8 mouse cellular contexts compared by ENCODE assay signal in the genomic region with DNA sequence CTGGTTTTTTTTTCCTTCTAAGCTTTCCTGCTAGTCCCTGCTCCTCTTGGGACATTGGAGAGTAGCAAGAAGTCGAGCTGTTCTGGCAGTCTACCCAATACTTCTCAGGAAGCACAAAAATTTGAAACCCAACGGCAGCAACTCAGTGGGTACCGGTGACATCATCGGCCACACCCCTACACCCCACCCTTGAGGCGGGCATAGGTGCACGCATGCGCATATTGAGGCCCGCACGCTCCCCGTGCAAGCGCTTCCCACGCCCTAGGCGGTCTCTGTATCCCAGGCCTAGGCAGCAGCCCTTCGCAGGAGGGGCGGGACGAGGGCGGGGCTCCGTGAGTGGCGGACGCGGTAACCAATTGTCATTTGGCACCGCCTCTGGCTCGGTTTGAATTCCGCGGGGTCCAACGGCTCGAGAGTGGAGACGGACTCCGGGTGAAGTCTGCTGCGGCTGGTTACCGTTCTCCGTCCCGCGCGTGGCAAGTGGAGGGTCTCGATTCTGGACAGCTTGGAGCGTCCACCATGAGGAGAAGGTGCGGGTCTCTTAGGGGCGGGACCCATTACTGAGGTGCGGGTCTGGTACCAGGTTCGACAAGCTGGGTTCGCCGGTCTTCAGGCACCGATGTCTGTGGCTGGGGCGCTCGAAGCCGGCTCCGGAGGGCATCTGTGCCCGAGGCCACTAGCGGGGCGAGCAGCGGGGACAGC. TPM values are rescaled to one million over a fixed set of nuclear protein-coding genes. Genes with fewer than 3 reads are reported as not detected.
DNase-seq lines count a peak whose midpoint lies in the region; ATAC-seq and TF ChIP-seq lines count a peak whose summit lies in the region.

A gene (plus strand): TSS at position 389 of the 702 bp plus-strand sequence.

- peak within 1 kb of the TSS; percentile 82 for H3K9ac ChIP-seq in forebrain, embryonic 12.5 days
- H3K9ac ChIP-seq in heart, postnatal 0 days (replicated peaks; ENCODE audit: low read depth, low read length): peak within 1 kb of the TSS; percentile 79
- H3K9ac ChIP-seq in liver, embryonic 16.5 days (ENCODE audit: low read depth, low read length): peak within 1 kb of the TSS; percentile 99
- peak within 1 kb of the TSS; percentile 70 for H3K9ac ChIP-seq in neural tube, embryonic 13.5 days

- H3K4me3 ChIP-seq in E14TG2a.4 (replicated peaks; ENCODE audit: low read length): peak within 1 kb of the TSS; percentile 97
- H3K4me3 ChIP-seq in forebrain, embryonic 12.5 days (replicated peaks): peak within 1 kb of the TSS; percentile 86
- H3K4me3 ChIP-seq in heart, postnatal 0 days (ENCODE audit: low read depth, low read length): peak within 1 kb of the TSS; percentile 84
- peak within 1 kb of the TSS; percentile 98 for H3K4me3 ChIP-seq in liver, embryonic 16.5 days (ENCODE audit: low read depth, low read length)
- H3K4me3 ChIP-seq in neural tube, embryonic 13.5 days: peak within 1 kb of the TSS; percentile 72
- H3K4me3 ChIP-seq in testis, adult 2 months (ENCODE audit: control insufficient read depth, low read depth, low read length): peak within 1 kb of the TSS; percentile 96

- peak within 1 kb of the TSS; percentile 88 for H3K27ac ChIP-seq in forebrain, embryonic 12.5 days
- H3K27ac ChIP-seq in heart, postnatal 0 days (ENCODE audit: low read depth): peak within 1 kb of the TSS; percentile 82
- peak within 1 kb of the TSS; percentile 94 for H3K27ac ChIP-seq in liver, embryonic 16.5 days (ENCODE audit: low read length)
- H3K27ac ChIP-seq in neural tube, embryonic 13.5 days (replicated peaks): peak within 1 kb of the TSS; percentile 56; the same call in 1 of the 2 replicates
- peak within 1 kb of the TSS; percentile 96 for H3K27ac ChIP-seq in testis, adult 2 months (ENCODE audit: control insufficient read depth, insufficient read depth, low read depth, low read length)

- H3K27me3 ChIP-seq in E14TG2a.4 (ENCODE audit: insufficient read depth, low read length): no peaks in the 10 kb centered on the region
- no peaks in the 10 kb centered on the region for H3K27me3 ChIP-seq in forebrain, embryonic 12.5 days
- no peaks in the 10 kb centered on the region for H3K27me3 ChIP-seq in heart, postnatal 0 days (ENCODE audit: control insufficient read depth, insufficient read depth, low read length)
- H3K27me3 ChIP-seq in liver, embryonic 16.5 days (ENCODE audit: control insufficient read depth, insufficient read depth, low read depth, low read length): no peaks in the 10 kb centered on the region
- no peaks in the 10 kb centered on the region for H3K27me3 ChIP-seq in neural tube, embryonic 13.5 days
- H3K27me3 ChIP-seq in testis, adult 2 months (ENCODE audit: control insufficient read depth, insufficient read depth, low read length): no peaks in the 10 kb centered on the region

- TF ChIP-seq EP300 in heart, postnatal 0 days (IDR thresholded peaks at IDR 0.05; ENCODE audit: low read depth): no peak

- under 1% methylated on average over 52 of the region's 52 CpGs for WGBS in forebrain, embryonic 12.5 days
- WGBS in heart, postnatal 0 days: 0% methylated on average over 52 of the region's 52 CpGs
- under 1% methylated on average over 52 of the region's 52 CpGs for WGBS in liver, embryonic 16.5 days (ENCODE audit: insufficient replicate concordance)
- WGBS in neural tube, embryonic 13.5 days: under 1% methylated on average over 52 of the region's 52 CpGs

- DNase-seq in c-Kit-positive CD71-positive TER-119-positive erythroid progenitor cells, embryonic 14.5 days (ENCODE audit: low spot score): peak; percentile 99
- peak; percentile 96 for DNase-seq in heart, postnatal 0 days (ENCODE audit: low spot score)
- DNase-seq in kidney, postnatal 4 days: peak; percentile 98

- peak; percentile 78 for TF ChIP-seq POLR2A in testis, adult 2 months (IDR thresholded peaks at IDR 0.05; ENCODE audit: control insufficient read depth, low read depth, low read length)

- TF ChIP-seq CTCF in E14TG2a.4 (conservative IDR thresholded peaks at IDR 0.05; ENCODE audit: low read length): no peak
- TF ChIP-seq CTCF in heart, postnatal 0 days (IDR thresholded peaks at IDR 0.05; ENCODE audit: low read depth): no peak
- TF ChIP-seq CTCF in testis, adult 2 months (IDR thresholded peaks at IDR 0.05; ENCODE audit: control insufficient read depth, insufficient read depth, insufficient replicate concordance, low read depth, low read length): no peak

- peaks cover 63% of the 10 kb centered on the region for H3K36me3 ChIP-seq in E14TG2a.4 (ENCODE audit: insufficient read depth, low read length)
- peaks cover 24% of the 10 kb centered on the region for H3K36me3 ChIP-seq in forebrain, embryonic 12.5 days (replicated peaks)
- peaks cover 15% of the 10 kb centered on the region for H3K36me3 ChIP-seq in heart, postnatal 0 days (replicated peaks; ENCODE audit: control insufficient read depth, insufficient read depth, low read length)
- peaks cover 15% of the 10 kb centered on the region for H3K36me3 ChIP-seq in liver, embryonic 16.5 days (ENCODE audit: control insufficient read depth, insufficient read depth)
- H3K36me3 ChIP-seq in neural tube, embryonic 13.5 days: peaks cover 28% of the 10 kb centered on the region
- no peaks in the 10 kb centered on the region; the same call in 1 of the 2 replicates for H3K36me3 ChIP-seq in testis, adult 2 months (ENCODE audit: control insufficient read depth, insufficient read depth, low read length)

- H3K4me1 ChIP-seq in E14TG2a.4 (replicated peaks; ENCODE audit: low read depth, low read length): peaks cover 51% of the 10 kb centered on the region
- H3K4me1 ChIP-seq in forebrain, embryonic 12.5 days: peaks cover 25% of the 10 kb centered on the region
- H3K4me1 ChIP-seq in heart, postnatal 0 days (ENCODE audit: control insufficient read depth, insufficient read depth): no peaks in the 10 kb centered on the region; the same call in 1 of the 2 replicates
- H3K4me1 ChIP-seq in liver, embryonic 16.5 days (ENCODE audit: control insufficient read depth, low read depth, low read length): peaks cover 36% of the 10 kb centered on the region
- peaks cover 16% of the 10 kb centered on the region for H3K4me1 ChIP-seq in neural tube, embryonic 13.5 days (replicated peaks)
- H3K4me1 ChIP-seq in testis, adult 2 months (ENCODE audit: control insufficient read depth, insufficient read depth, low read length): no peaks in the 10 kb centered on the region; the same call in 1 of the 2 replicates

- no peaks in the 10 kb centered on the region for H3K9me3 ChIP-seq in E14TG2a.4 (ENCODE audit: low read length)
- H3K9me3 ChIP-seq in forebrain, embryonic 12.5 days: no peaks in the 10 kb centered on the region
- no peaks in the 10 kb centered on the region for H3K9me3 ChIP-seq in heart, postnatal 0 days (replicated peaks; ENCODE audit: control insufficient read depth, low read length)
- no peaks in the 10 kb centered on the region for H3K9me3 ChIP-seq in liver, embryonic 16.5 days (replicated peaks; ENCODE audit: control insufficient read depth, low read length)
- no peaks in the 10 kb centered on the region for H3K9me3 ChIP-seq in neural tube, embryonic 13.5 days

- peak within 1 kb of the TSS; percentile 79 for H3K4me2 ChIP-seq in forebrain, embryonic 12.5 days
- H3K4me2 ChIP-seq in heart, postnatal 0 days (ENCODE audit: low read depth, low read length): peak within 1 kb of the TSS; percentile 90
- H3K4me2 ChIP-seq in liver, embryonic 16.5 days (ENCODE audit: low read depth, low read length): peak within 1 kb of the TSS; percentile 81
- H3K4me2 ChIP-seq in neural tube, embryonic 13.5 days: peak within 1 kb of the TSS; percentile 98

- peak; percentile 99 for ATAC-seq in forebrain, embryonic 12.5 days (ENCODE audit: low FRiP score)
- ATAC-seq in heart, postnatal 0 days (ENCODE audit: insufficient read depth, low read depth): peak; percentile 99
- peak; percentile 99 for ATAC-seq in liver, embryonic 16.5 days (ENCODE audit: low read depth)
- peak; percentile 99 for ATAC-seq in neural tube, embryonic 13.5 days (ENCODE audit: low read depth)

RNA-seq across cellular contexts. Expression of the gene that starts here (rescaled TPM):
- 222 and 240 TPM in 2 replicates for polyA plus RNA-seq in forebrain, embryonic 12.5 days (2016; fragmentation: Nextera tagmentation; extraction: Ambion mirVana)
- total RNA-seq in heart, postnatal 0 days (2014; rRNA removed; ENCODE audit: low replicate concordance): 59.9 and 98.0 TPM in 2 replicates
- 46.1 and 49.4 TPM in 2 replicates for polyA plus RNA-seq in heart, postnatal 0 days (2015; fragmentation: Nextera tagmentation; extraction: Ambion mirVana)
- 125 and 133 TPM in 2 replicates for polyA plus RNA-seq in liver, embryonic 16.5 days (2015; fragmentation: Nextera tagmentation; extraction: Ambion mirVana)
- 38.3 and 48.2 TPM in 2 replicates for polyA plus RNA-seq in neural tube, embryonic 13.5 days (2015; fragmentation: Nextera tagmentation; extraction: Ambion mirVana)
- 44.8 and 47.7 TPM in 2 replicates for polyA plus RNA-seq in testis, adult 2 months (2012; rRNA removed)

Comparison
In these comparisons a context has a peak if more than half of its experiments do, and no peak if none do; other contexts are left out.
1. Peak in every context shown above with its lines: DNase-seq, ATAC-seq, H3K4me3 ChIP-seq and H3K27ac ChIP-seq.